Mouse (Mus musculus) kidney, adult 2 months (tissue): ENCODE results near the gene Acvr1b. TPM values are rescaled to one million over a fixed set of nuclear protein-coding genes. Genes with fewer than 3 reads are reported as not detected.

Experiments used
- DNase-seq: peaks from one replicate; pipeline ENCODE4 v3.0.0; 2021
- H3K27ac ChIP-seq: fragments of 200-500 bp; 2 replicates; pipeline ENCODE4 v1.5.1; 2012; ENCODE audit warnings: low read depth, low read length, control low read depth, inconsistent platforms; ENCODE audit not compliant: insufficient read depth
- H3K27me3 ChIP-seq: fragments of 200-500 bp; replicated peaks from 2 replicates; pipeline ENCODE4 v1.6.1; 2012; ENCODE audit warnings: mild to moderate bottlenecking, moderate library complexity, low read length, inconsistent platforms; ENCODE audit not compliant: control insufficient read depth, insufficient read depth
- H3K36me3 ChIP-seq: fragments of 200-500 bp; 2 replicates; pipeline ENCODE4 v1.6.1; 2012; ENCODE audit warnings: mild to moderate bottlenecking, moderate library complexity, low read length, inconsistent platforms; ENCODE audit not compliant: control insufficient read depth, insufficient read depth
- H3K4me1 ChIP-seq: fragments of 200-500 bp; 2 replicates; pipeline ENCODE4 v1.6.1; 2011; ENCODE audit warnings: low read length; ENCODE audit not compliant: control insufficient read depth, insufficient read depth
- H3K4me3 ChIP-seq: fragments of 200-500 bp; 2 replicates; pipeline ENCODE4 v1.5.1; 2011; ENCODE audit warnings: mild to moderate bottlenecking, low read depth, low read length, control low read depth; ENCODE audit not compliant: insufficient read depth
- CTCF ChIP-seq: fragments of 200-500 bp; conservative IDR thresholded peaks from 2 replicates; pipeline ENCODE4 v1.5.1; 2011; ENCODE audit warnings: low read depth, mild to moderate bottlenecking, control low read depth, low read length, moderate library complexity, mixed read lengths; ENCODE audit not compliant: insufficient read depth, insufficient read length
- POLR2A ChIP-seq: fragments of 200-500 bp; IDR thresholded peaks from one replicate; pipeline ENCODE4 v1.6.1; 2011; ENCODE audit warnings: low read depth, low read length, control low read depth
- WGBS: fragments of 180-500 bp; shearing (Covaris S2); methylation state at CpG from one replicate; pipeline ENCODE4 v1.1.7; 2018; 5-methylcytosine and 5-hydroxymethylcytosine counted together
- polyA plus RNA-seq: library from polyadenylated mRNA; depleted of rRNA; stranded (reverse); fragments of >200 nt; gene quantifications from 2 replicates; pipeline ENCODE4 v1.2.3, GENCODE M21; 2012

Acvr1b gene
- polyA plus RNA-seq, 1 experiment = 37.2 TPM

DNA sequence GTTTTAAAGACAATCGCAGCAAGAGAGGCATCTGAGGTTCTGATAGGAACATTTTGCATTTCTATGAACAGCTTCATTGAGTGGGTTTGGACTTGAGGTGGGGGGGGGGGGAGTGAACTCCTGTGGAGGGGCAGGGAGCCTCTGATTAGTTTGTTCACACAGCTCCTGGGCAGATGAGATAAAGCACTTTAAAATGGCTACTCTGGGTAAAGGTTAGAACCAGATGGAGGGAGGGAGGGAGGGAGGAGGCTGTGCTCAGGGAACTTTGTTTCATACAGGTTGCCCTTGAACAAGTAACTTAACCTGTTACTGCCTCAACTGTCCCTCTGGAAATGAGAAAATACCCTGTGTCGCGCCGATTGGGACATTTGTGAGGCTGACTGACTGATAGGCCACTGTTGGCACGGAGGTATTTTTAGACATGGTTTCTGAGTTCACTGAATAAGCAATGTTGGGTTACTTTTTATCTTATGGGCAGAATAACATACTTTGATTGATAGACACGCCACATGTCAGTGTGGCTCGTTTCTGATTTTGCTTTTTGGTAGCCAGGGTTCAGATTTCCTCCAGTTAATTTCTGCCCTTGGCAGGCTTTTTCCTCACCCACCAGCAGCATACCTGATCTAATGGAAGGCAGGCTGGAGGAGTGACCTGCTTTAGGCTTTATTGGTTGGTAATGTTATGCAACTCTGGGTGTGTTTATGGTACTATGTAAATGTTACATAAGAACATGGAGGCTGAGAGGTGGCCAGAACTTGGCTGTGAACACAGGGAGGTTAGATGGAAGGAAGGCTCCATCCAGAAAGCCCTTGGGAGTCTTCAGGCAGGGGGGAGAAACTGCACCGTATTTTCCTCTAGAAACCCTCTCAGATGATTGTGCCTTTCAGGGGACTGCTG is 3.2 kb downstream of the Acvr1b start:
- TF ChIP-seq CTCF (no peak), POLR2A (no peak)
- Histone ChIP-seq H3K27me3 (no peaks in the 10 kb centered on the region), H3K36me3 (no peaks in the 10 kb centered on the region), H3K4me1 (peaks cover 33% of the 10 kb centered on the region), H3K4me3 (no peak overlapping the region), H3K27ac (peak overlapping the region; percentile 41)
- no peak for DNase-seq
- WGBS = 39% methylated on average over 8 of the region's 8 CpGs

DNA sequence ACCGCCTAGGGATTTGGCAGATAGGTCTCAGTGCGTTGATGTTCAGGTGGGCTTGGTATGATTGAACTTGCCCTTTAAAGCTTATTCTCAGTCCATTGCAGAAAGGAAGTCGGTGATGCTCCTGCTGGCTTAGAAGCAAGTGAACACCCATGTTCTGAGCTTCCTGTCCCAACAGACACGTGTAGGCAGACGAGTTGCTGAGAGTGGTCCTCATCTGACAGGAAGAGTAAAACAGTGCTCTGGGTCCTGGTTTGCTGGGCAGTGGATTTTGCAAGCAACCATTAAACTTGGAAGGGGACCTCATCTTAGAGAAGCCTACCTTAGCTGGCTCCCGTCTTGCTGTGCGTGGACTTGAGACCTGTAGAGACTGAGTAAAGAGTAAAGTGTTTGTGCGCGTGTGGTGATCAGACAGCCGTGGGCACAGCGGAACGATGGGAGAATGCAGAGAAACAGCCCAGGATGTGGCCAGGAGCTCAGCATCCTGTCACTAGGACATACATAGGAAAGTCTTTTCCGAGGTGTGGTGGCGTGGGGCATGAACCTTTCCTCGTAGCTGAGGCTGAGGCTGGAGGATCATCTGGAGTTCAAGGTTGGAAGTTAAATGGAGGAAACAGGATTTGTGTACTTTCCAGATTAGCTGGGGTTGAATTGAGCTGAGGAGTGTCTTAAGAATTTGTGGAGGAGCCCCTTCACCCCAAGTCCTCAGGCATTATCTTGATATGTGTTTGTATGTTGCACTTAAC is 6.7 kb downstream of the Acvr1b start:
- no peak for TF ChIP-seq CTCF
- no peak for TF ChIP-seq POLR2A
- Histone ChIP-seq H3K27ac (peak overlapping the region; percentile 33), H3K27me3 (no peaks in the 10 kb centered on the region), H3K4me3 (no peak overlapping the region), H3K36me3 (no peaks in the 10 kb centered on the region), H3K4me1 (peaks cover 45% of the 10 kb centered on the region)
- DNase-seq = no peak
- 50% methylated on average over 15 of the region's 15 CpGs for WGBS

DNA sequence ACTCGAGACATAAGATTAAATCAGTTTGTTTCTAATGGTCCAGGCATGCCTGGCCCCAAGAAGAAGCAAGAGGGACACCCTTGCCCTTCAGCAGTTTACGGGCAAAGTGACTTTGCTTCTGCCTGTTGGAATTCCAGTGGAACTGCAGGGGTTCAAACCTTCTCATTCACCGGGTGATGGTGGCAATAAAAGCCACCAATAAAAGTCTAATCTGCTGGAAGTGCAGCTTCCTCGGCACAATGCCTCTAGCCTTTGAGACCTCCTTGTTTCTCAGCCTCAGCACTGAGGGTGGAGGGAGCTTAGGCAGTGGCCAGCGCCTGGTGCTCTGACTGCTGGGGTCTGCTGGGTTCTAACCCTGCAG is 7.2 kb downstream of the Acvr1b start:
- no peak for DNase-seq
- TF ChIP-seq POLR2A (no peak), CTCF (no peak)
- Histone ChIP-seq H3K4me3 (no peak overlapping the region), H3K27me3 (no peaks in the 10 kb centered on the region), H3K4me1 (peaks cover 44% of the 10 kb centered on the region), H3K27ac (peak overlapping the region; percentile 33), H3K36me3 (no peaks in the 10 kb centered on the region)
- 35% methylated on average over 5 of the region's 5 CpGs for WGBS

DNA sequence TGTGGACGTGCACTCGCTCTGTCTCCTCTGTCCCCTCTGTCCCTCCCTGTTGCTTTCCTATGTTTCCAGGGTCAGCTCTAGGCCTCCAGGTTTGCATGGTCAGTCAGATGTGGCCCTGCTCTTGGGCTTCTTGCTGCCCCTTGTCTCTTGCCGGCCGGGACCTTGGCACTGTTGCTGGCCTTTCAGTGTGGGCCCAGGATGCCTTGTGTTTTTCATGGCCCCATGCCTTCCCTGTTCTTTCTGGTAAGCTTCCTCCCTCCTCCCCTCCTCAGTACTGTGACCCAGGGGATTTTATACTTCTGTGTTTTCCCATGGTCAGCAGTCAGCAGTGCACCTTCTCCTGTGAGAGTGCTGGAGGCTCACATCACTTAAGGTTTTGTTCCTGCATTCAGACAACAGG is 7.6 kb downstream of the Acvr1b start:
- H3K27ac ChIP-seq = peak overlapping the region; percentile 33
- DNase-seq = peak; percentile 67
- H3K4me3 ChIP-seq = no peak overlapping the region
- 23% methylated on average over 4 of the region's 4 CpGs for WGBS
- no peaks in the 10 kb centered on the region for H3K27me3 ChIP-seq
- peaks cover 40% of the 10 kb centered on the region for H3K4me1 ChIP-seq
- no peaks in the 10 kb centered on the region for H3K36me3 ChIP-seq
- TF ChIP-seq POLR2A (no peak), CTCF (no peak)

- H3K4me1 ChIP-seq = peaks cover 40% of the 10 kb centered on the region
- no peak for TF ChIP-seq POLR2A
- no peak for TF ChIP-seq CTCF
- DNase-seq = no peak
- no peaks in the 10 kb centered on the region for H3K36me3 ChIP-seq
- H3K4me3 ChIP-seq = no peak overlapping the region
- H3K27ac ChIP-seq = no peak overlapping the region
- H3K27me3 ChIP-seq = no peaks in the 10 kb centered on the region
- 40% methylated on average over 5 of the region's 5 CpGs for WGBS
Measured at GRCm38 (mm10) chr15:101182676-101183075, 8.8 kb downstream of the Acvr1b start.

GRCm38 (mm10) chr15:101184300-101184699 is 10.4 kb downstream of the Acvr1b start:
- Histone ChIP-seq H3K27me3 (no peaks in the 10 kb centered on the region), H3K4me1 (peaks cover 37% of the 10 kb centered on the region), H3K36me3 (no peaks in the 10 kb centered on the region), H3K4me3 (no peak overlapping the region), H3K27ac (no peak overlapping the region)
- DNase-seq = no peak
- 97% methylated on average over 8 of the region's 8 CpGs for WGBS
- TF ChIP-seq POLR2A (no peak), CTCF (no peak)

GRCm38 (mm10) chr15:101185549-101185948 is 11.7 kb downstream of the Acvr1b start:
- H3K4me3 ChIP-seq = no peak overlapping the region
- TF ChIP-seq CTCF = 0 out of 2 replicates have a peak, but pooled peaks have one; percentile 13
- no peak for TF ChIP-seq POLR2A
- 92% methylated on average over 3 of the region's 3 CpGs for WGBS
- H3K27ac ChIP-seq = no peak overlapping the region
- no peaks in the 10 kb centered on the region for H3K27me3 ChIP-seq
- no peak for DNase-seq
- H3K36me3 ChIP-seq = no peaks in the 10 kb centered on the region
- H3K4me1 ChIP-seq = peaks cover 37% of the 10 kb centered on the region

DNA sequence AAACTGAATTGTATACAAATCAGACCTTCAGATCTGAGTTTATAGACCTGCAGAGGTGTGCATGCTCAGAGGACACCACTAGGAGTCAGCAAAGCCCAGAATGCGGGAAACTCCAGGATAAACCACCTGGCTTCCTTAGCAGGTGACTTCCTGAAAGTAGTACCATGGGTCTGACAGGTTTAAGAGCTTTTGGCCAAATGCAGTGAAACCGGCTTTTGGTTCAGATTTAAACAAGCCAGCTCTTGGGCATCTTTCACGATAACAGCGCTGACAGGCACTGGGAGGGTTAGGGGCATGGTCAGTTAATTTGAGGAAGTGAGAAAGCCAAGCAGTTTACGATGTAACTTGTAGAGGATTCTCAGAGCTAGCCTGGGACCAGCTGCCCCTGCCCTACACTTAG is 14.0 kb downstream of the Acvr1b start:
- no peak overlapping the region for H3K27ac ChIP-seq
- no peaks in the 10 kb centered on the region for H3K36me3 ChIP-seq
- TF ChIP-seq CTCF (peak; percentile 60), POLR2A (no peak)
- peaks cover 35% of the 10 kb centered on the region for H3K4me1 ChIP-seq
- no peak overlapping the region for H3K4me3 ChIP-seq
- no peaks in the 10 kb centered on the region for H3K27me3 ChIP-seq
- WGBS = 47% methylated on average over 5 of the region's 5 CpGs
- DNase-seq = no peak
